Mouse (Mus musculus) heart, postnatal 0 days (tissue): Measurements from ENCODE around the gene Fgfr2.

Source experiments
- CTCF ChIP-seq: IDR thresholded peaks from 2 replicates; pipeline ENCODE4 v1.5.1; 2016; ENCODE audit warnings: antibody characterized with exemption, control low read depth, low read depth
- EP300 ChIP-seq: IDR thresholded peaks from 2 replicates; pipeline ENCODE4 v1.6.1; 2016; ENCODE audit warnings: antibody characterized with exemption, low read depth

DNA sequence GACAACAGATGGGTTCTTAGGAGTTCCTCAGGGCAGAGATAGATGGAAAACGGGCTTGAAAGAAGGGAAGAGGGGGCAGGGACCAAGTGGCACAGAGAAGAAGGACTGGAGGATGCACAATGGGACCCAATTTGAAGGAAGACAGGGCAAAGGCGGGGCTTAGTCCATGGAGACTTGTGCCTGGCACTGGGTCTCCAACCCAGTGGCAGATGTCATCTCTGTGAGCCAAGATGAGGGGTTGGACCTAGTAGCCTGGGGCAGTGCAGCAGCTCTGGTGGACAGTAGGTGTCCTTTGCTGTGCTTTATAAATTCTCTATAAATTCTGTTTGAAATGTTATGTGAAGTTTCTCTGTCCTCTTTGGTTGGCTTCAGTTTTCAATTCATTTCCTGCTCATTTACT is 1306.5 kb downstream of the Fgfr2 start:
- TF ChIP-seq CTCF (no peak), EP300 (no peak)
